Mouse (Mus musculus) erythroblast, embryonic 14.5 days (primary cell): Measurements from ENCODE around the gene Apln.

Experiments used
- GATA1 ChIP-seq: IDR thresholded peaks from 2 replicates; pipeline ENCODE4 v1.6.1; 2012; ENCODE audit warnings: low read length, inconsistent platforms, mixed read lengths
- TAL1 ChIP-seq: IDR thresholded peaks from 3 replicates; pipeline ENCODE4 v1.6.1; 2012; ENCODE audit warnings: low read length, inconsistent platforms, mixed read lengths

- TF ChIP-seq TAL1 (no peak), GATA1 (no peak)
These were observed 11.8 kb downstream of the Apln start for GRCm38 (mm10) chrX:48022811-48023210.
